Mouse (Mus musculus): ENCODE measurements around the gene Nfia. TPM values are rescaled to one million over a fixed set of nuclear protein-coding genes. Genes with fewer than 3 reads are reported as not detected.
A peak's percentile ranks its signal among the peaks of the same experiment; 100 is the strongest.

The Nfia gene
- polyA plus RNA-seq, 1 experiment, result not detected

DNA sequence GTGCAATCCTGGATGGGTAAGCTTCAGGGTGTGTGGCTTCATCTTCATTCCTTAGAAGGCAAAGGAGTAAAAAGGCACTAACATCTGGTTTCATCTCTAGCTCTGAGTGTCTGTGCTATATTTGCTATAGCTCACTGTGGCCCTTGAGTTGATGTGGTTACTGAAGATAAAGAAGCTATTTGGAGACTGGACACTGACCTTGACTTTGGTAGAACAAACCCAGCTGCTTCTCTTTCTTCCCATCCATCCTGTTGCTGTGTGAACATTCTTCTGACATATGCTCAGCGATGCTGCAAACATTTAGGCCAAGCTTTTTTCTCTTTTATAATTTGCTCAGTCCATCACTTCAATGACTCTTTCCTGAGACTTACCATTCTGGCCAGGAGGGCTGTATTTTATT lies 114.7 kb downstream of the Nfia start:
- H3K4me3 ChIP-seq (ENCODE audit: insufficient read depth, low read depth, low read length), result no peak overlapping the region
- no peaks in the 10 kb centered on the region for H3K4me1 ChIP-seq (ENCODE audit: control insufficient read depth, insufficient read depth, low read length)
- WGBS, result 100% methylated on average over 1 of the region's 1 CpGs
- TF ChIP-seq CTCF (IDR thresholded peaks at IDR 0.05; ENCODE audit: insufficient read depth, low read depth, low read length), result no peak
- TF ChIP-seq POLR2A (IDR thresholded peaks at IDR 0.05; ENCODE audit: insufficient read depth, low read depth, low read length), result no peak
- no peak overlapping the region for H3K27ac ChIP-seq (ENCODE audit: insufficient read depth, low read depth, low read length)

DNA sequence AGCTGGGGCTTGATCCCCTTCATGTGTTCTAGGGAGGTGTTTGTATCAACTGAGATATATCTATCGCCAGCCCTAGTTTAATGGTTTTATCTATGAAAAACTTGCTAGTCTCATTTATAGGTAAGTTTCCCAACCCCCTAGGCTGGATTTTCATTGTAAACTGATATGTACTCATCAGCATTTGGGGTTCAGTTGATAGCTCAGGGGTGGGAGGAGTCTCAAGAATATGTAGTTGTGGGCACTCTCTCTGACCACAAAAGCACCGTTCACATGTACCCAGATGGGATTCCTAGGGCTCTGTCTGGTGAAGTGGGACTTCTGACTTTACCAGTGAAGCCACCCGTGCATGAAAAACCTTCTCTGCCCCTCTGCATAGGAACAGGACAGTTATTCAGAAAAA lies 118.5 kb downstream of the Nfia start:
- WGBS, result 81% methylated on average over 3 of the region's 3 CpGs
- H3K4me3 ChIP-seq (ENCODE audit: insufficient read depth, low read depth, low read length), result no peak overlapping the region

DNA sequence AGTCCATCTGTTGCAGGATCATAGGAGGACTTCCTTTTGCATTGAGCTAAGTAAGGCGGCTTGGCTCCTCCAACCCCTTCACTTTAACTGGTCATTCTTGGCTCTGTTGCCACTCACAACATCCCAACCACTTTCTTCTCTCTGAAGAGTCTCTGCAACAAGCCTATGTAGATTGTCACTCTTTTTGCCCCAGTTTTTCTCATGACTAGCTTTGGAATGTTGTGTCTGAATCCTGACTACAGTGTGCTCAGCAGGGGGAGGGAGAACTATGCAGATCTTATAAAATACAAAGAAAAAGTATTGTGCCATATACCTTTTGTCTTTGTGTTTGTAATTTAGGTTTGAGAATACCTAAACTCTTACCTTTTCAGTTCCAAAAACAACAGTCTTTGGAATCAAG lies 119.1 kb downstream of the Nfia start:
- TF ChIP-seq CTCF (IDR thresholded peaks at IDR 0.05; ENCODE audit: insufficient read depth, low read depth, low read length) (no peak), POLR2A (IDR thresholded peaks at IDR 0.05; ENCODE audit: insufficient read depth, low read depth, low read length) (no peak)
- Histone ChIP-seq H3K27ac (ENCODE audit: insufficient read depth, low read depth, low read length) (no peak overlapping the region), H3K4me1 (ENCODE audit: control insufficient read depth, insufficient read depth, low read length) (no peaks in the 10 kb centered on the region), H3K4me3 (ENCODE audit: insufficient read depth, low read depth, low read length) (no peak overlapping the region)
- WGBS, result 79% methylated on average over 1 of the region's 1 CpGs

More for the DNA sequence above, 118.5 kb downstream of the Nfia start:
- no peaks in the 10 kb centered on the region for H3K4me1 ChIP-seq (ENCODE audit: control insufficient read depth, insufficient read depth, low read length)
- TF ChIP-seq POLR2A (IDR thresholded peaks at IDR 0.05; ENCODE audit: insufficient read depth, low read depth, low read length), result no peak
- no peak for TF ChIP-seq CTCF (IDR thresholded peaks at IDR 0.05; ENCODE audit: insufficient read depth, low read depth, low read length)
- no peak overlapping the region for H3K27ac ChIP-seq (ENCODE audit: insufficient read depth, low read depth, low read length)

DNA sequence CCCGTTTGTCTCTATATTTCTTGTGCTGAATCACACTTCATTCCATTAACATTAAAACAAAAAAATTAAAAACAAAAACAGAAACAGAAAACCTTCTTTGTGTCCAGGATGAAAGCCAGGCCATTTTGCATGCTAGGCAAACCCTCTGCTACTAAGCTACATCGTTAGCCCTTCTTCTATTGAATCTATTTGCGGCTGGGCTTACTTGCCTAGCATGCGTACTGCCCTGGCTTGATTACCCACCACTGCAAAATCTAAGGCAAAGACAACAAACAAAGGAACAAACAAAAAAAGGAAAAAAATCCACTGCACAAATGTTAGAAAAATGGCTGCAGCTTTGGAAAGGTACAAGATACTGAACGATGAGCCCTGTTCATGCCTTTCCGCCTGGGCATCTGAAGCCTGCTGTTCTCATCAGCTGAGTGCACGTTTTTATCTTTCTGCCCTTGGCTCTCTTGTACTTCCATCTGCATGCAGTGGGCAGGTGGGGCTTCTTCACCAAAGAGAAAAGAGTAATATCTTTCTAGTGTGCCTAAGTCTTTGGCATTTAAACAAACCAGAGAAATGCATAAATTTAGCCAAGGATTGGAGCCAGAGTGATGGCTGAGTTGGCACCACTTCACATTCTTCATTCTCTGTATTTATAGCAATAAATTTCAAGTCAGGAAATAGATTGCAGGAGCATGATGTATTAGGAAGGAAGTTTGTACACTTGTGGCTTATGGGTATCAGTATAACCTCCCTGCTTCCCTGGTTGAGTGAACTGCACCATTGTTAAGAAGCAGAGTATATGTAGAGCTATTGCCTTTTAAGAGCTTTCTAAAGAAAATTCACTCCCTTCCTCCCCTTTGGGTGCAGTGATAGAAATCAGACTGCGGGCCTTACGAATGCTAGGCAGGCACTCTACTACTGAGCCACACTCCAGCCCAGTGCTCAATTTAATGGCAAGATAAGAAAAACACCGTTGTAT lies 121.7 kb downstream of the Nfia start:
- WGBS, result 69% methylated on average over 10 of the region's 10 CpGs
- H3K4me1 ChIP-seq (ENCODE audit: control insufficient read depth, insufficient read depth, low read length), result no peaks in the 10 kb centered on the region
- peak overlapping the region; percentile 57 for H3K27ac ChIP-seq (ENCODE audit: insufficient read depth, low read depth, low read length)
- TF ChIP-seq CTCF (IDR thresholded peaks at IDR 0.05; ENCODE audit: insufficient read depth, low read depth, low read length), result no peak
- no peak for TF ChIP-seq POLR2A (IDR thresholded peaks at IDR 0.05; ENCODE audit: insufficient read depth, low read depth, low read length)
- H3K4me3 ChIP-seq (ENCODE audit: insufficient read depth, low read depth, low read length), result no peak overlapping the region

DNA sequence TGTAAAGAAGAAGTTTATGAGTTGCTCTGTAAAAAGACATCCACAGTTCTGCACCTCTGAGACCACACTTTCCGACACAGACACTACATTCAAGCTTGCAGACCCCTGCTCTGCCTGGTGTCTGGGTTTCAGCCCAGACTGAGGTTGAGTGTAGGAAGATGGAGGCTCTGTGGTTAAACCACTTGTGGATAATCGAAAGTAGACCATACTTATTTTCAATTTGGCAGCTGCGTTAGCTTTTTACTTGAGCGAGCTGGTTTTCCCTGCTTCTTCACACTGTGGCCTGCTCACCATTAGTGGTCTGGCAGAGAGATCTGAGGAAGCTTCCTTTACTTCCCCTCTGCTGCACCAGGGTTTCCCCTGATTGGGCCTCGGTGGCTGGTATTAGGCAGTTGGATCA lies 123.4 kb downstream of the Nfia start:
- no peaks in the 10 kb centered on the region for H3K4me1 ChIP-seq (ENCODE audit: control insufficient read depth, insufficient read depth, low read length)
- no peak overlapping the region for H3K27ac ChIP-seq (ENCODE audit: insufficient read depth, low read depth, low read length)
- WGBS, result 84% methylated on average over 5 of the region's 5 CpGs
- TF ChIP-seq POLR2A (IDR thresholded peaks at IDR 0.05; ENCODE audit: insufficient read depth, low read depth, low read length) (no peak), CTCF (IDR thresholded peaks at IDR 0.05; ENCODE audit: insufficient read depth, low read depth, low read length) (no peak)
- no peak overlapping the region for H3K4me3 ChIP-seq (ENCODE audit: insufficient read depth, low read depth, low read length)

DNA sequence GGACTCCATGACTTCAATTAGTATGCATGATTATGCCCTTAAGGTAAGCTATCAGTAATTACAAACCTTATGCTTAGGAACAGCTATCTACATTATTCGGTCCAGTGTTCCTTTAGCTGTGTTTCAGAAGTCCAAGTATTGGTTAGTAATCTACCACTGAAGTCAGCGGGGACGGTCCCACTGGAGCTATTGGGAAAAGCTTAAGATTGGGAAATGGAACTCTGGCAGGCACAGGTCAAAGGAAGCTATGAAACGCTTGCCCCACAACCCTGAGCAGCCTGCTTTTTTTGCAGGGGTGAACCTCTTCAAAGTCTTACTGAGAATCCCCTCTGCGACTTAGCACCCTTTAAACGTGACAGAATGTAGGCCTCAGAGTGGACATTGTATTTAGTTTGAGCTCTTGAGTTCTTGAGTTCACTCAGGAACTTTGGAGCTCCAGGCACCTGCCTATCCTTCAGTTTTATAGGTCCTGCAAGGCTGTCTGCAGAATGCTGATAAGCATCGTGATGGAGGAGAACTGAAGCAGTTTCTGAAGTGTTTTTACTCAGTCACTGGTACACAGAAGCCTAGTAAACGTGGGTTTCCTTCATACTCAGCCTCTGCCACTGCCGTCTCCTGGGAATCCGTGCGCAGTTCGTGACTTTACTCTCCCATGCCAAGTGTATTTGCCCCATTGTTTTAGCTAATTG lies 127.9 kb downstream of the Nfia start:
- Histone ChIP-seq H3K4me3 (ENCODE audit: insufficient read depth, low read depth, low read length) (no peak overlapping the region), H3K4me1 (ENCODE audit: control insufficient read depth, insufficient read depth, low read length) (no peaks in the 10 kb centered on the region), H3K27ac (ENCODE audit: insufficient read depth, low read depth, low read length) (no peak overlapping the region)
- 77% methylated on average over 12 of the region's 12 CpGs for WGBS
- TF ChIP-seq CTCF (IDR thresholded peaks at IDR 0.05; ENCODE audit: insufficient read depth, low read depth, low read length), result no peak
- no peak for TF ChIP-seq POLR2A (IDR thresholded peaks at IDR 0.05; ENCODE audit: insufficient read depth, low read depth, low read length)

DNA sequence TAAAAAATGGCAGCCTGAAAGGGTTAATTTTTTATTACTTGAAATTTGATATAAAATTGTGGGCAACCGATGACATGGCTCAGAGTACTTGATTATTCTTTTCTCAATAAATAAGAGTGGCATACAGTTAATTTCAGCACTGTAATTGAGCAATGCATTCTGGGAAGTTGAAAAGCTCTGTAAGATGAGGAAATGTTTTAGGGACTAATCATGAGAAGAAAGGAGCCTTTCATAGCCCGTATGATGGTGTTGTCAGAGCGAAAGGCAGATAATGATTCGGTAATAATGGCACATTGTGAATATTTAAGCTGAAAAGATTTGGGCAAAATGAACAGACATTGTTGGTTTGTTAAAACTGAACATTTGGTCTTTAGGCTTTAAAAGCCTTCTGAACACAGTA lies 133.3 kb downstream of the Nfia start:
- WGBS, result 41% methylated on average over 4 of the region's 4 CpGs
- Histone ChIP-seq H3K4me1 (ENCODE audit: control insufficient read depth, insufficient read depth, low read length) (peaks cover 6% of the 10 kb centered on the region), H3K4me3 (ENCODE audit: insufficient read depth, low read depth, low read length) (no peak overlapping the region), H3K27ac (ENCODE audit: insufficient read depth, low read depth, low read length) (no peak overlapping the region)
- no peak for TF ChIP-seq POLR2A (IDR thresholded peaks at IDR 0.05; ENCODE audit: insufficient read depth, low read depth, low read length)
- TF ChIP-seq CTCF (IDR thresholded peaks at IDR 0.05; ENCODE audit: insufficient read depth, low read depth, low read length), result no peak

GRCm38 (mm10) chr4:97908576-97909147 lies 136.1 kb downstream of the Nfia start:
- WGBS, result 78% methylated on average over 4 of the region's 4 CpGs
- H3K4me3 ChIP-seq (ENCODE audit: insufficient read depth, low read depth, low read length), result no peak overlapping the region
- peaks cover 9% of the 10 kb centered on the region for H3K4me1 ChIP-seq (ENCODE audit: control insufficient read depth, insufficient read depth, low read length)
- no peak for TF ChIP-seq CTCF (IDR thresholded peaks at IDR 0.05; ENCODE audit: insufficient read depth, low read depth, low read length)
- no peak for TF ChIP-seq POLR2A (IDR thresholded peaks at IDR 0.05; ENCODE audit: insufficient read depth, low read depth, low read length)
- 0 out of 2 replicates have a peak overlapping the region, but pooled peaks have one; percentile 44 for H3K27ac ChIP-seq (ENCODE audit: insufficient read depth, low read depth, low read length)
